Mouse (Mus musculus) testis, adult 10 weeks (tissue): ENCODE measurements around the gene Gpr82. TPM values are rescaled to one million over a fixed set of nuclear protein-coding genes. Genes with fewer than 3 reads are reported as not detected.

Experiments
- polyA plus RNA-seq: library from polyadenylated mRNA; stranded (reverse); fragments of 350-450 nt; fragmentation: Illumina TruSeq; extraction: RNeasy Lipid Tissue Mini Kit (QIAGEN cat#74804); gene quantifications from one replicate; pipeline ENCODE4 v1.2.3, GENCODE M21; 2014; ENCODE audit warnings: low read depth, low replicate concordance

Gpr82 gene
- polyA plus RNA-seq: 1.1 TPM

DNA sequence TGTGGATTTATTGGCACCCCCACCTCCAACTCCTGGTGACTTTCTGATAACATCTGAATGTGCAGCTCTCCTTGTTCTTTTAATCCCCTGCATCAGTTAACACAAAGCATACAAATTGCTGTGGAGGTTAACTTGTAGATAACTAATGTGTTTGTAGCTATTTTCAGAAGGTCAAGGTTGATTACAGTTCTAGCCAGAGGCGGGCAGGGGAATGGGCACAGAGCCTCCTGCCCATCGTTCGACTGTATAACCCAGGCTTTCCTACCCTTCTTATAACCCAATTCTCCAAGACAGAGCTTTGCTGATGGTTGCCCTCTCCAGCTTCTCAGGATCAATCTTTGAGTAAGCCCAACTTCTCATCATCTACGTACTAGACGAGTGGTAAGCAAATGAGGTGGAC is at the start of gene Gpr82:
TSS of gene Gpr82 (plus strand) at position 301 of the 400 bp plus-strand sequence.

DNA sequence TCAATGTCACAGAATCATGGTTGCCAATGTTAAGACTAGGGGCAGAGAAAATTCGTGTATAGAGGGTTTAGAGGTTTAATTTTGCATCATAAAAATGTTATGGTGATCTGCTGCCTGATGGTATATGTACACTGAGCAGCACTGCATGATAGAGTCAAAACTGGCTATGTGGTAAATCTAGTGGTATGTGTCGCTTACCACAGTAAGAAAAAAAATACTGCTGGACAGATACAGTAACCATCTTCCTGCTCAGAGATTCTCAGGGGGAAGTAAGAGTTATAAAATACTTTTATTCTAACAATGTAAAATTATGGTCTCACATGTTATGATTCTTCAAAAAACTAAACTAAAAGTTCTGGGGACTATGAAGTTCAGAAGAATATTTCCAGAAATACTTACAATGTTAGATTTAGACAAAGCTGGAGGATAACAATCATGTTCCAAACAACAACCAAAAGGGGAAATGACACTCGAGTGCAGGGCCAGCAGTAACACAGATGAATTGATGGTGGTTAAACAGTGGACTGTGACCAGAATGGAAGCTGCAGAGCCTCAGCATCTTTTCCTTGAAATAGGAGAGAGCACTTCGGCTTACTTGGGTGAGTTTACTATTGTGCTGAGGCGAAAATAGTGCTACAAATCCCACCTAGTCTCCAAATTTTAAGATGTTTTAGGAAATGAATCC is 29.4 kb upstream of the Gpr82 start, which contains the start of gene Gpr34:
TSS of gene Gpr34 (plus strand) at position 491 of the 685 bp plus-strand sequence.

Other genes with a start within 250 kb of the Gpr82 start
- gene Nyx, start 195.3 kb upstream of the Gpr82 start, polyA plus RNA-seq: 0.52 TPM
- gene Gpr34, start 29.3 kb upstream of the Gpr82 start, polyA plus RNA-seq: 2.8 TPM
- gene Cask, start 190.0 kb downstream of the Gpr82 start, polyA plus RNA-seq: 6.0 TPM